Mouse (Mus musculus) embryo, embryonic 10.5 days (tissue): ENCODE measurements at regions not wholly inside any gene's neighbourhood (a gene's known extent, or its start where the extent isn't known, plus 50 kb on each side); places are given as distances from the start of the nearest gene placed in this dataset.

ENCODE experiments used
- DNase-seq: peaks from one replicate; pipeline ENCODE4 v3.0.0-alpha.2; 2015; ENCODE audit warnings: low spot score

- DNase-seq: no peak
Measured at GRCm38 (mm10) chr16:29706996-29707395, 127.9 kb downstream of the Opa1 start.

GRCm38 (mm10) chr16:29707656-29708055, 128.5 kb downstream of the Opa1 start:
- no peak for DNase-seq

- no peak for DNase-seq
Measured at GRCm38 (mm10) chr16:29709072-29709471, 129.9 kb downstream of the Opa1 start.

GRCm38 (mm10) chr16:29711386-29711785, 132.3 kb downstream of the Opa1 start:
- no peak for DNase-seq

- no peak for DNase-seq
Measured at GRCm38 (mm10) chr16:29711912-29712681, 133.0 kb downstream of the Opa1 start.

- no peak for DNase-seq
Measured at GRCm38 (mm10) chr16:29714612-29715127, 135.5 kb downstream of the Opa1 start.

GRCm38 (mm10) chr16:29718965-29719364, 139.8 kb downstream of the Opa1 start:
- peak; percentile 69 for DNase-seq

- DNase-seq: peak; percentile 90
Measured at GRCm38 (mm10) chr16:29719571-29720451, 140.7 kb downstream of the Opa1 start.

- peak; percentile 48 for DNase-seq
Measured at GRCm38 (mm10) chr16:29725153-29725552, 146.0 kb downstream of the Opa1 start.

GRCm38 (mm10) chr16:29725563-29725962, 146.4 kb downstream of the Opa1 start:
- DNase-seq: no peak

GRCm38 (mm10) chr16:29727397-29727796, 148.3 kb downstream of the Opa1 start:
- no peak for DNase-seq

- peak; percentile 88 for DNase-seq
Measured at GRCm38 (mm10) chr16:29728769-29729481, 149.8 kb downstream of the Opa1 start.

- DNase-seq: peak; percentile 37
Measured at GRCm38 (mm10) chr16:29730010-29730409, 150.9 kb downstream of the Opa1 start.

GRCm38 (mm10) chr16:29732889-29733288, 153.8 kb downstream of the Opa1 start:
- no peak for DNase-seq

GRCm38 (mm10) chr16:29733847-29734246, 154.7 kb downstream of the Opa1 start:
- no peak for DNase-seq

GRCm38 (mm10) chr16:29734324-29734723, 155.2 kb downstream of the Opa1 start:
- peak; percentile 92 for DNase-seq

GRCm38 (mm10) chr16:29734738-29735250, 155.7 kb downstream of the Opa1 start:
- DNase-seq: peak; percentile 81

GRCm38 (mm10) chr16:29735371-29736008, 156.4 kb downstream of the Opa1 start:
- peak; percentile 58 for DNase-seq

GRCm38 (mm10) chr16:29736211-29736610, 157.1 kb downstream of the Opa1 start:
- peak; percentile 29 for DNase-seq

GRCm38 (mm10) chr16:29738075-29738474, 158.9 kb downstream of the Opa1 start:
- DNase-seq: no peak

- peak; percentile 55 for DNase-seq
Measured at GRCm38 (mm10) chr16:29742497-29743230, 163.5 kb downstream of the Opa1 start.
